Mouse (Mus musculus) limb, embryonic 10.5 days (tissue): Measurements from ENCODE around the gene Cul7. TPM values are rescaled to one million over a fixed set of nuclear protein-coding genes. Genes with fewer than 3 reads are reported as not detected.
A peak's percentile ranks its signal among the peaks of the same experiment; 100 is the strongest.

ENCODE experiments used
- DNase-seq: peaks from one replicate; pipeline ENCODE4 v3.0.0-alpha.2; 2017; ENCODE audit warnings: low spot score
- H3K27ac ChIP-seq: fragments of 300-500 bp; sonication (generic); 2 replicates; pipeline ENCODE4 v1.5.1; 2016; ENCODE audit warnings: mild to moderate bottlenecking
- H3K27me3 ChIP-seq: fragments of 300-500 bp; sonication (generic); 2 replicates; pipeline ENCODE4 v1.6.1; 2016; ENCODE audit warnings: low read depth, mild to moderate bottlenecking; ENCODE audit not compliant: poor library complexity, severe bottlenecking
- H3K36me3 ChIP-seq: fragments of 300-500 bp; sonication (generic); 2 replicates; pipeline ENCODE4 v1.6.1; 2016; ENCODE audit warnings: mild to moderate bottlenecking, moderate library complexity
- H3K4me1 ChIP-seq: fragments of 300-500 bp; sonication (generic); 2 replicates; pipeline ENCODE4 v1.6.1; 2016
- H3K4me3 ChIP-seq: fragments of 300-500 bp; sonication (generic); 2 replicates; pipeline ENCODE4 v1.5.1; 2016; ENCODE audit warnings: mild to moderate bottlenecking, moderate library complexity
- H3K9me3 ChIP-seq: fragments of 300-500 bp; sonication (generic); replicated peaks from 2 replicates; pipeline ENCODE4 v1.6.1; 2016; ENCODE audit warnings: mild to moderate bottlenecking
- WGBS: fragments of 180-500 bp; shearing (Covaris S2); methylation state at CpG from one replicate; pipeline ENCODE4 v1.1.7; 2016; 5-methylcytosine and 5-hydroxymethylcytosine counted together
- polyA plus RNA-seq: library from polyadenylated mRNA; unstranded; fragments of >200 nt; fragmentation: Nextera tagmentation; extraction: Ambion mirVana; gene quantifications from 2 replicates; pipeline ENCODE4 v1.2.1, GENCODE M21; 2016

The Cul7 gene
- polyA plus RNA-seq, 1 experiment from 2014 or later, result 48.0 TPM

DNA sequence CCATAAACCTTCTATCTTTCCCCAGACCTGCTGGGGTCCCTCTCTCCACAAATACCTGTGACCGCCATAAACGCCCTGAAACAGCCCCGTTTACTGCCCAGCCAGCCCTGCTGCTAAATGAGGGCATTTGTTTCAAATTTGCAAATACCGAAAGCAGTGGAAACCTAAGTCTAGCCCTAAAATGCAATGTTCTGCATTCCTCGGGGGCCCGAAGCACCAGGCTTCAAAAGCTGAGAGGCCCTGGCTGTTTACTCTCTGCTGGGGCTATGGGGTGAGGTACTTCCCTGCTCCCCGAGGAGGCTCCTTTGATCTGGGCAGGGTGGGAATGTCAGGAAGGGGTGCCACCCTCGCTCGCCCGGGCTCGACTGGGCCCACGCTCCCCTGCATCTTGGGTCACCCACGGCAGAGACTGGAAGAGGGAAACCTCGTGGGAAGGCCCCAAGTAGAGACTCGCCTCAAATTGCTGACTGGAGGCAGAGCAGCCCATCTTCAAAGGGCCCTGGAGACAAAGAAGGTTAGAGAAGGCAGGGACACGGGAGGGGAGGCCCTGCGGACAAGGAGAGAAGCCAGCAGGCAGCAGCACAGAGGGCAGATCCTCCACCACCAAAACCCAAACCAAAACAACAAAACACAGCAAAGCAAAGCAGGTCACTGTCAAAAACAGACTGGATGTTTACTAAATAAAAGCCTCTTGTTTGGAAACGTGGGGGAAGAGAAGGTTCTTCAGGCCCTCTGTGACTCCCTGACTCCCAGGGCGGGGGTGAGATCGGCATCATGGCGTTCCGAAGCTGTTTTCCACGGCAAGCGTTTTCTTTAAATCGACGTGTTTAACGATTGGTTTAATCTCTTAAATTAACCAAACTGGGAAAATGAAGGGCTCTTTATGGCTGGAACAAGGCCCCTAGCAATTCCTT, 31.1 kb upstream of the Cul7 start:
- 2% methylated on average over 27 of the region's 27 CpGs for WGBS

DNA sequence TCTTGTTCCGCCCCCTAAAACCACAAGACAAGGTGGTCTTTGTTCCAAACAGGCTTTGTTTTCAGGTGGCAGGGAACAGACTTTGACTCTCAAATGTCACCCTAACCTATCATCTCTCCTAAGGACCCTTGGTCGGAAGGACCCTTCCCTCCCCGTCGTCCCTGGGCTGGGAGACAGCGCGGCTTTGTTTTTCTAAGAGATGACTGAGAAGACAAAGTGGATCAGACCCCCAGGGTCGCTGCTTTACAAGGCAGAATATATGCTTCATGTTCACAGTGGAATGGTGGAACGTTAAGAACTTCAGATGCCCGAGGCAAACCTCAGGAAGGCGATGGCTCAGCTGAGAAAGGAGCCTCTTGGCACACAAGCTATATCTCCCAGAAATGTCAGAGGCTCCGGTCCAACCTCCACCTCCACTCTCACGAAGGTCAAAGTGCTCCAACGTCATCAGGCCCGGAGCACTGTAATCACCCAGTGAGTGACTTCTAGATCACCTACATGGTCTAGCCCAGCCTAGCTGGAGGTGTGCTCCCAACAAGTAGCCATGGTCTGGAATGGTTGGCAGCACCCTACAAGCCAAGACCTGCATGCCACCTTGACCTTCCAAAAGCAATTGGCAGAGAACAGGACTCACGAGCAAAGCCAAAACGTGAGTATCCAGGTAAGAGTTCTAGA, 30.3 kb upstream of the Cul7 start:
- peak overlapping the region; percentile 98 for H3K27ac ChIP-seq
- DNase-seq, result peak; percentile 48
- no peaks in the 10 kb centered on the region for H3K27me3 ChIP-seq
- 24% methylated on average over 16 of the region's 16 CpGs for WGBS
- peak overlapping the region; percentile 42 for H3K4me3 ChIP-seq
- H3K9me3 ChIP-seq, result no peaks in the 10 kb centered on the region
- 0 out of 2 replicates have a peak, but pooled peaks cover 9% of the 10 kb centered on the region for H3K36me3 ChIP-seq
- peaks cover 100% of the 10 kb centered on the region for H3K4me1 ChIP-seq

More for the DNA sequence above, 31.1 kb upstream of the Cul7 start:
- Histone ChIP-seq H3K9me3 (no peaks in the 10 kb centered on the region), H3K27ac (peak overlapping the region; percentile 98), H3K27me3 (no peaks in the 10 kb centered on the region), H3K4me3 (peak overlapping the region; percentile 42), H3K4me1 (peaks cover 99% of the 10 kb centered on the region), H3K36me3 (0 out of 2 replicates have a peak, but pooled peaks cover 9% of the 10 kb centered on the region)
- DNase-seq, result peak; percentile 77

DNA sequence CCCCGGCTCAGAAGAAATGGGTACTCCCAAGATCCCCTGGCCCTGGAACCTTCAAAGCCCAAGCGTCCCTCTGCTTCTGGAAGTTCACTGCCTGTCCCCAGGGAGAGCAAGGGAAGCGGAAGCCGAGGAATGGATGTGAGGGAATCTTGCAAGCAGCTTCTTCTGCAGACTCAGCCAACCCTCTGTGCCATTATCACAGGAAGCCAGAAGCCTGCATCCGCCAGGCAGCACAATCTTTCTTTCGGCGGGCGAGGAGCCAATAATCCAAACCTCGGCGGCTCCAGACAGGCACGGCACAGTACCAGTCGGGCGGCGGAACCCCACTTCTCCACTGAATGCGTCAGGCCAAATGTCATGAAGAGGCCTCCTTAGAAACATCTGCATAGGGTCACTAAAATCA, 28.8 kb upstream of the Cul7 start:
- Histone ChIP-seq H3K36me3 (0 out of 2 replicates have a peak, but pooled peaks cover 4% of the 10 kb centered on the region), H3K4me3 (peak overlapping the region; percentile 14; the same call in 1 of the 2 replicates), H3K4me1 (peaks cover 100% of the 10 kb centered on the region), H3K27me3 (no peaks in the 10 kb centered on the region), H3K27ac (peak overlapping the region; percentile 98), H3K9me3 (no peaks in the 10 kb centered on the region)
- DNase-seq, result no peak
- WGBS, result 53% methylated on average over 15 of the region's 15 CpGs

DNA sequence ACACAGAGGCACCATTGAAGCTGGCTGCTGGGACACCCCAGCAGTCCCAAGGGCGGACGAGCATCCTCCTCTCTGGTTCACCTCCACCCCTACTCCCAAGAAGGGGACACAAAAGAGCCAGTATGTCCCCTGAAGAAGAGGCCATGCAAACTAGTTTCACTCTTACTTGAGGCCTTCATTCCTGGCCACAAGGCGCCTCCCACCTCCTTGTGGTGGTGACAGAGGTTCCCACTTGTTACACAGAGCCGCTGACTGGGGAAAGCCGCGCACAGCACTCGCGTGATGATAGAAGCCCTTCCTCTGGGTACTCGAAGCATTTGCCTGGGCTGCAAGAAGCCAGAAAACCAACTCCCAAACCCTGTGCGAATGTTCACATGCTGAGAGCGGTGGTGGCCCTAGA, 27.9 kb upstream of the Cul7 start:
- WGBS, result 73% methylated on average over 11 of the region's 11 CpGs
- Histone ChIP-seq H3K36me3 (0 out of 2 replicates have a peak, but pooled peaks cover 4% of the 10 kb centered on the region), H3K9me3 (no peaks in the 10 kb centered on the region), H3K4me1 (peaks cover 100% of the 10 kb centered on the region), H3K27me3 (no peaks in the 10 kb centered on the region), H3K27ac (peak overlapping the region; percentile 54; the same call in 1 of the 2 replicates), H3K4me3 (no peak overlapping the region)
- no peak for DNase-seq

DNA sequence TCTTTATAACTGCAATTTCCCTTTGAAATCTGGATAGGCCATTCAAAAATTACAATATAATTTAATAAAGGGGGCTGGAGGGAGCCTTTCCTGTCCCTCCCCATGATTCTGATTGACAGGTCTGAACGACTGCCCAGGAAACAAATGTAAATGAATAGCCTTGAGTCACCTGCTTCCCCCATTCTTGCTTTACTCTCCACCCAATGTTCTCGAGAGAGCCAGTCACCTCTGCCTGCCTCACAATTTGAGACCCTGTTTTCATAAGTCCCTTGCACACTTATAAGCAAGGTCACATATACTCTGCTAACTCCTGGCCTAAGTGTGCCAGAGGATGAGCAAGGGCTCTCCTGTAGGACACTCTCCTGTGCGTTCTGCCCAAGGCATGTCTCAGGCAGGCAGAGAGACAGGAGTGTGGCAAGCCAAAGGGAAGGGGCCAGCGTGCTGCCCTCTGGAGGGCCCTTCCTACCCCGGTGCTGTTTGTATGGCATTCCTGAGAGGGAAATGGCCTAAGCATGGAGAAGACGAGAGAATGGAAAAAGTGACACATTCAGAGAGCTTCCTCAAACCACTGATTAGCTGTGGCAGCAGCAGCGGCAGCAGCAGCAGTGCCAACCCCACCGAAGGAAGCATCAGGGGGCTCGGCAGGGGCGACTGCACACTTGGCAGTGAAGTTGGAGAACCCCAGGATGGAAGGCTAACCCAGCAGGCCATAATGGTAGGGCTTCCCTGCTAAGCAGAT, 26.1 kb upstream of the Cul7 start:
- 31% methylated on average over 10 of the region's 10 CpGs for WGBS
- peak overlapping the region; percentile 71 for H3K27ac ChIP-seq
- H3K4me3 ChIP-seq, result peak overlapping the region; percentile 18
- H3K36me3 ChIP-seq, result 0 out of 2 replicates have a peak, but pooled peaks cover 4% of the 10 kb centered on the region
- H3K9me3 ChIP-seq, result no peaks in the 10 kb centered on the region
- DNase-seq, result no peak
- H3K27me3 ChIP-seq, result no peaks in the 10 kb centered on the region
- H3K4me1 ChIP-seq, result peaks cover 97% of the 10 kb centered on the region

DNA sequence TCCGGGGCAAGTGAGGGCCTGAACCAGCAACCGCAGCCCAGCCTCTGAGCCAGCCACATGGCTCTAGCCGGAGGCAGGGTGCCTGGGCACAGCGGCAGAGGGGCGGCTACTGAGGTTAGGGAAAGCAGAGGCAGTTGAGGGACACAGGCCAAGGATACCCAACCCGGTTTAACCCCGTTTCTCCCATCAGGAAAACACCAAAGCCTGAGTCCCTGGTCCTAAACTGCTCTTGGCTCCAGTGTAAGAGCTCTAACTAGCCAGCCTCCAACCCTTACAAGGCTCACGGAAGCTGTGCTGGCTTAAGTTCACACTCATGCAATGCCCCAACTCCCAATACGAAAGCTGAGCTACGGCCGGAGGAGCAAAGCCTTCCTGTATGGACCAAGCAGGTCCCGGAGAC, 25.5 kb upstream of the Cul7 start:
- WGBS, result 46% methylated on average over 12 of the region's 12 CpGs
- Histone ChIP-seq H3K4me1 (peaks cover 97% of the 10 kb centered on the region), H3K36me3 (0 out of 2 replicates have a peak, but pooled peaks cover 4% of the 10 kb centered on the region), H3K27me3 (no peaks in the 10 kb centered on the region), H3K27ac (peak overlapping the region; percentile 71), H3K4me3 (peak overlapping the region; percentile 18), H3K9me3 (no peaks in the 10 kb centered on the region)
- no peak for DNase-seq

DNA sequence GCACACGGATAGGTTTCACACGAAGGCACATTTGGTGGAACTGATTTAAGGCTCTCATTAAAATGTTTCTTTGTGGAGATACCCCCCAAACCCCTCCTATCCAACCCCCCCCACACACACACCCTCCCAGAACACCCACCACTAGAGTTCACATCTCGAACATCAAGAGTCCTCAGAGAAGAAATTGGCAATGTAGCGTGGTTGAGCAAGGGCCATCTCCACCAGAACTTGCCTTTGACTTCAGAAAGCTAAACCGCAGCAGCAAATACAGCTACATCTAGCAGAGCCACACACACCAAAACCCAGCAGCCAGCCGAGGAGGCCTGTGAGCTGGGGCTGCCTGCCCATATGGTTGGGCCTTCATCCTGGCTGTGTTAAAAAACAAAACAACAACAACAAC, 22.7 kb upstream of the Cul7 start:
- H3K4me1 ChIP-seq, result peaks cover 92% of the 10 kb centered on the region
- 15% methylated on average over 6 of the region's 6 CpGs for WGBS
- peak overlapping the region; percentile 98 for H3K27ac ChIP-seq
- H3K27me3 ChIP-seq, result no peaks in the 10 kb centered on the region
- H3K36me3 ChIP-seq, result peaks cover 11% of the 10 kb centered on the region
- peak overlapping the region; percentile 99 for H3K4me3 ChIP-seq
- DNase-seq, result no peak
- H3K9me3 ChIP-seq, result no peaks in the 10 kb centered on the region

DNA sequence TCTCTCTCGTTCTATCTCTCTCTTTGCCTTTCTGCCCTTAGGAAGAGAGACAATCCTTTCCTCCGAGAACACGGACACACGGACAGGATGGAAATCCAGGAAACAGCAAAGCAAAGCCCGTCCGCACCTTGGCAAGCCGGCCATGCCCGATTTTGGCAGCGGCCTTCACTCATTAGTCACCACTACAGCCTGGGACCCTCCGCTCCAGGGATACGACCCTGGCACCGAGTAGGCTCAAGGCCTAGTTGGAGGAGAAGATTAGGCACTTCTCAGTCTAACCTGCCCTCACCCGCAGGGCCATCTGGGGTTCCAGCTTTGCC, 21.7 kb upstream of the Cul7 start:
- Histone ChIP-seq H3K27me3 (no peaks in the 10 kb centered on the region), H3K27ac (peak overlapping the region; percentile 98), H3K9me3 (no peaks in the 10 kb centered on the region), H3K4me3 (peak overlapping the region; percentile 99), H3K4me1 (peaks cover 82% of the 10 kb centered on the region), H3K36me3 (peaks cover 19% of the 10 kb centered on the region)
- WGBS, result under 1% methylated on average over 13 of the region's 13 CpGs
- no peak for DNase-seq

DNA sequence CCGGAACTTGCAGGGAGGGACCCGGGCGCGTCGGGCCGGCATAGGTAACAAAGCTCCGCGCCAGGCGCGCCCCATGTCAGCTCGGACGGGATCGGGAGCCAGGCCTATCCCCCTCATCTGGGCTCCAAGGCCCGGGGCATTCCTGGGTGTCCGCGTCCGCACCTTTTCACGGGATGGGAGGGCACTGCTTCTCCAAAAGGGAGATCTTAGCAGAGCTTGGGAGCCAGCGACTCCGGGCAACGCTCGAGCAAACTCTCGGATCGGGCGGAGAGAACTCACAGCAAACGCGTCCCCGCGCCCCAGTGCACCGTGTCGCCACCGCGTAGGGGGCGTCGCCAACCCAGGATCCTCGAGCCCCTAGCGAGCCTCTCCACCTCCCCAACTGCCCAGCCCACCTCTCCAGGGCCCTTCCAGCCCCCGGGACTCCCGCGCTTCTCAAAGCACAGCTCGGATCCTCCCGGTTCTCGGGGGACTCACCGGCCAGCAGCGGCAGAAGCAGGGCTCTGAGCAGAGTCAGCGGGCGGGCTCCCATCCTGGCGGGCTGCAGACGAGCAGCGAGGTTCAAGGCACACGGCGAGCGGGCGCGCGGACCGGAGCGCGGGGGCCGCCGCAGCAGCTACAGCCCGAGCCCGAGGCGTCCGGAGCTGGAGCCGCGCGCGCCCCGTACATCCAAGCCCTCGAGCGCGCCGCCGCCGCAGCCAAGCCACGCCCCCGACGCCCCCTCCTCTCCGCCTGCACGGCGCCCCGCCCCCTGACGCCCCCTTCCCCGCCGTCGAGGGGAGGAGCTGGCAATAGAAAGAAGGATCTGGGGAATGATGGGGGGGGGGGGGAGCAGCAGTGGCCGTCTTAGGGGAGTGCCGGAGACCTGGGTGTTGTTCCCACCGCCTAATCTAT, 21.1 kb upstream of the Cul7 start, which contains the start of gene Ptk7:
Ptk7 (minus strand) TSS at position 714 of the 894 bp plus-strand sequence.
- Histone ChIP-seq H3K9me3 (no peaks in the 10 kb centered on the region), H3K4me3 (peak within 1 kb of the TSS; percentile 99), H3K27ac (peak within 1 kb of the TSS; percentile 98), H3K27me3 (no peaks in the 10 kb centered on the region), H3K36me3 (peaks cover 25% of the 10 kb centered on the region), H3K4me1 (peaks cover 76% of the 10 kb centered on the region)
- DNase-seq, result peak; percentile 98
- WGBS, result under 1% methylated on average over 89 of the region's 90 CpGs

DNA sequence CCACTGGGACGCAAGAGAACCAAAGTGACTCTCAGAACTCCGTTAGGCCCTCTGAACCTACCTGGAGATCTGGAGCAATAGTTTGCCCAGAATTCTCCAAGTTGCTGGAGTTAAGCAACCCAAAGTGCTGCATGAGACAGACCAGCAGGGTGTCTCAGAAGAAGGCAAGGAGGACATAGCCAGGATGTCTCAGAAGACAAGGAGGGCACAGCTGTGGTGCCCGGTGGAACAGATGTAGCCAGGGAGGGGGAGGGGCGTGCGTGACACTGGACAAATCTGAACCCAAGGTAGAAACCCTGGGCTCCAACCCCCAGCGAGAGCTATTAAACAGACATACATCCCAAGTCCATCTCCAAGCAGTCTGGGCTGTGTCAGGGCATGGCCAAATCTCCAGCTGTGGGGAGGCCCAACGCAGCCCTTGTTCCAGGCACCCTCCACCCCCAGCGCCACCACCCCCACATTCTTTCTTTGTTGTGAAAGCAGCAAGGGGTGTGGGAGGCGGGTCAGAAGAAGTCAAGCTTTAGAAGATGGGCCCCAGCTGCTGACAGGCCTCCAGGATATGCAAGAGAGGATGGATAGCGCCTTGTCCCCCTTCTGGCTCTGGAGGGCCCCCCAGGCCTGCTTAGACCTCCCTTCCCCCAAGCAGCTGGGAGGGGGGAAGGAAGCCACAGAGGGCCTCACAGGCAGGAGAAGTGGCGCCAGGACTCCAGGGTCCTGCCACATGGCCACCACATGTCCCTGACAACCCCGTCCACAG, 20.3 kb upstream of the Cul7 start:
- Histone ChIP-seq H3K9me3 (no peaks in the 10 kb centered on the region), H3K4me1 (peaks cover 68% of the 10 kb centered on the region), H3K4me3 (peak overlapping the region; percentile 99), H3K36me3 (peaks cover 26% of the 10 kb centered on the region), H3K27me3 (no peaks in the 10 kb centered on the region), H3K27ac (peak overlapping the region; percentile 98)
- DNase-seq, result peak; percentile 78
- whole genome bisulfite sequencing, result 4% methylated on average over 12 of the region's 12 CpGs

DNA sequence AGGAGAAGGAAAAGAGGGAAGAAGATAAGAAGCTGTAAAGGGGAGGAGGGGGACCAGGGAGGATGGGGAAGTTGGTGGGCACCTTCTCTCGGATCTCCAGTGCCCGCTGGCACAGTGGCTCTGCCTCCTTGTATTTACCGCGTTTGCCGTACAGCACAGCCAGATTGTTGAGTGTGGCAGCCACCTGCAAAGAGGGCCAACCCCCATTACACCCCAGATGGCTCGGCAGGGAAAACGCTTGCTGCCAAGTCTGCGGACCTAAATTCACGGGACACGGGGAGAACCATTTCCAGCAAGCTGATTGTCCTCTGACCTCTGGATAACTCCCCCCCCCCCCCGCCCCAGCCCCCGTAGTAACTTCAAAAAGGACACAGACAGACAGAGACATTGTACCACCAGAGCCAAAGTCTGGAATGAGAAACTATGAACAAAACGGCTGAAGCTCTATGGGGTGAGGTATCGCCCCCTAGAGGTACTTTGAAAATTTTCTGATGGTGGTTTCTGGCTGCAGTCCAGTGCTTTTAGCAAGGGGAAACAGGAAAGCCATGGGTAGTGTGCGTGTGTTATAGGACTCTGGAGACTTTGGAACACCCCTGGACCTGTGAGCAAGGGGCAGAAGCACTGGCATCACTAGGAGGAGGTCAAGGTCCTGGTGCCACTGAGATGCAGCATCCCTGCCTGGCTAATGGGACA, 13.2 kb upstream of the Cul7 start:
- DNase-seq, result peak; percentile 55
- Histone ChIP-seq H3K27me3 (no peaks in the 10 kb centered on the region), H3K4me1 (peaks cover 19% of the 10 kb centered on the region), H3K9me3 (no peaks in the 10 kb centered on the region), H3K27ac (peak overlapping the region; percentile 69), H3K36me3 (peaks cover 68% of the 10 kb centered on the region), H3K4me3 (peak overlapping the region; percentile 34)
- WGBS, result 24% methylated on average over 15 of the region's 15 CpGs
